Mouse (Mus musculus) spleen, adult 18-20 months (tissue): ENCODE measurements at regions not wholly inside any gene's neighbourhood (a gene's known extent, or its start where the extent isn't known, plus 50 kb on each side); places are given as distances from the start of the nearest gene placed in this dataset.
A peak's percentile ranks its signal among the peaks of the same experiment; 100 is the strongest.

Experiments
- DNase-seq, 2 experiments: peaks; one replicate each; pipeline ENCODE4 v3.0.0; 2022; ENCODE audit warnings: mixed read lengths in 2 of 2

DNA sequence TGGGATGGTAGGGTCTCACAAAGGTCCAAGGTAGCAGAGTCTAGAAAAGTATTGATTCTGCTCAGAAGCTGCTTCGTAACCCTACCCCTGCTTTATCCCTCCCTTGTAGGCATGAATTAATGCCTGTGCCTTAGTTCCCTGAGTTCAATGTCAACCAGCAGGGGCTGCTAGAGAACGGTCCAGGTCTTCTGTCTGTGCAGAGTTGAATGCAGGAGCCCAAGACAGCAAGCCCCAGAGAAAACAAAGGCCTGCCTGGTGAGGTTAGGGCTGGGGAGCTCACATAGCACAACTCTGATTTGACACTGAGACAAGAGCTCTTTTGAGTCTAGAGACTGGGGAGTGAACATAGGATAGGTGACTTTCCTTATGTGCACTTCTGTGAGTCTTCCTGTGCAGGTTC is 56.6 kb downstream of the Olig3 start:
- peak in 1 of 2 experiments; percentile 10 for DNase-seq

DNA sequence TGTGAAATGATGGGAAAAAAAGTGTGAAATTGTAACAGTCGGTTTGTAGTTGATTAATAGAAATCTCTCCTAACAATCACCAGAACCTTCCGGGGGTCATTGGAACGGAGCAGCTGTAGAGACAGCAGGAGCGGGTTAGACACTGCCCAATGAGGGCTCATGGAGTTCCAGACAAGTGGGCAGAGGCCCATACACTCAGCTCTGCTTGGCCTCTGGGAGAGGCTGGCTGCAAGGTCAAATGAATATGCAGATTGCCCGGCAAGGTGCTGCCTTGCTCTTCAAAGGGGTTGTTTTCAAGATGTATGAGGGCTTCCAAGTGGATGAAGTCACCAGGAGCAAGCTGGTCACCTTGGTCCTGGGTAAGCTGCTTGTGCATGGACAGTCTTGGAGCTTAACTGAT is 57.6 kb downstream of the Olig3 start:
- DNase-seq, result no peak

DNA sequence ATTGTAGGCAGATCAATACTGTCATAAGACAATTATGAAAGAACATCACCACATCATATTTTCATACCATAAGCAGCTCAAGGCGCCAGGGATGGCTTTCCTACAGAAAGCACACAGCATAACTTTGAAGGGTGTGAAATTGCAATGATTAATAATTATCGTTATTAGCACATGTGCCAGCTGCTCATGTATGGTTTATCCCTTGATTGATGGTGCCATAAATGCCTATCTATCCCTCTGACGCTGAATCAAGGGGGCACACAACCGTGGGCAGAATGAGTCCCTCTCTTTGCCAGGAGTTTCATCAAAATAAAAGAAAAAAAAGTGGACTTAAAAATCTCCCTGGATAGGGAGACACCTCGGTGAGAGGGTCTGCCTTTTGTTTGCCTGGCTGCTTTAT is 58.5 kb downstream of the Olig3 start:
- no peak for DNase-seq

DNA sequence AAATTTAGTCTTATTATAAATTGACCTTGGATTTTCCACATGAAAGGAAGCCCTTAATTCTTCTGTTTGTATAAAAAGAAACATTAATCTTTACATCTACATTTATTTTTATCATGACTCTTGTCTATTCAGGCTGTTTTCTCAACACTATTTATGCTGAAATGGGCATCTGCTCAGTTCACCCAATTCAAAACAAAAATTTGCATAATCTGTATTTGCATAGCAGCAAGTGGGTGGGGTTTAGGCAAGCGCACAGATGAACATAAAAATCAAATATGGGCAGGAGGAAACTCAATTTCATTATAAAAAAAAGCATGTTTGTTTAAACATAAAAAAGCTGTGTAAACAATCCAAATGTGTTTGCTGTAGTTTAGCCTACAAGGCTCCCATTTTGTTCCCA is 67.7 kb downstream of the Olig3 start:
- DNase-seq, result no peak

DNA sequence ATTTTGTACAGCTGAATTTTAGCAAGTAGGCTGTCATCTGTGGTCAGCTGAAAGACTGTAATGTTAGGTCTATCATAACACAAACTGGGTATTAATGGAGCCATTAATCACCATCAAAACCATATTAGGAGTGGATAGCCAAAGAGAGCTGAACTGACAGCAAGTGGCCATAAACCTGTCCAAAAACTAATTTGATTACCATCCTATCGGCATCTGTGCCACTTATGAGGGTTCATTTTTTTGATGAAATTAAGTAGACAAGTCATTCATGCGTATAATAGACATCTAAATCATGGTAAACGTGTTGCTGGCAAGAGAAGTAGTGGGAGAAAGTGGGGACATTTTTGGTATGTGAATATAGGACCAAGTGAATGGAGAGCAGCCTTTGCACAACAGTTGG is 68.6 kb downstream of the Olig3 start:
- DNase-seq, result no peak

DNA sequence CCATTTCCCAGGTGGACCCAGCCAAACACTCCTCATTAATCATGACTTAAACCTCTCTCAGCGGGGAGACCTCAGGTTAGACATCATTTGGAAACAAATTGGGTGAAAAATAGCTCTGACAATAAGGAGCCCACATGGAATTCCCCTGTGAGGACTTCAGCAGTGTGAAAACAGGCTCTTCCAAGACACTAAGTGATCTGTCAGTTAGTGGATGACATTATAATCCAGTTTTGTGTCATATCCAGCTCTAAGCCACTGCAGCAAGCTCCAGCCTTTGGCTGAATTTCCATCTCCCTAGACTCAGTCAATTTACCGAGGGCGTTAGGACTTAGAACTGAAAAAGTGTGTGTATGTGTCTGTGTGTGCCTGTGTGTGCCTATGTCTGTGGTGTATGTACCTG is 70.5 kb downstream of the Olig3 start:
- DNase-seq, result no peak

DNA sequence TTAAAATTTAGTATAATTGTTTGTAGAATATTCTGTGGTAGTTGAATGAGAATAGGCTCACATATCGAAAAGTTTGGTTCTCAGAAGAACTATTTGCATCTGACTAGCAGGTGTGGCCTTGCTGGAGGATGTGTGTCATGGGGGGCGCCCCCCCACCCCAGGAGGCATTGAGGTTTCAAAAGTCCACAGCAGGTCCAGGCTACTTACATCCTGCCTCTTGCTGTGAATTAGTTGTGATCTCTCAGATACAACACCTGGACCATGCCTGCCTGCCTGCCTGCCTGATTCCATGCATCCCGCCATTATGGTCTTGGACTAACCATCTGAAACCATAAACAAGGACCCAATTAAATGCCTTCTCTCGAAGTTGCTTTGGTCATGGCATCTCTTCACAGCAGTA is 76.2 kb downstream of the Olig3 start:
- DNase-seq, result no peak

DNA sequence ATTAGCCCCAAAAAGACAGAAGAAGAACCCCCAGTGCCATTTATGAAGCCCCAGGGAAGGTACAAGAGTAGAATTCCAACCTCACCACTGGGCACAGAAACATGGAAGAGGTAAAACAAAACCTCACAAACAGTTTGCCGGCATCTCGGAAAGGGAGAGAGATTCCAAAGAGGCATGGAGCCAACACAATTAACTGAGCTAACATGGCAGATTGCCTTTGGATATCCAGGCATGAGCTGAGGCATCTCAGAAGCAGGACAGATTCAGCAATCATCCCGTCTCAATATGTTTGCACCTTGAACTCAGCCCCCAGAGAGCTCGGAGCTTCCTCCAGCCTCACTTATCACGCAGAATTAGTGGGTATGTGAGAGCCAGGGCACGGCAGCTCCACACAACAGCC is 78.3 kb downstream of the Olig3 start:
- DNase-seq, result no peak

DNA sequence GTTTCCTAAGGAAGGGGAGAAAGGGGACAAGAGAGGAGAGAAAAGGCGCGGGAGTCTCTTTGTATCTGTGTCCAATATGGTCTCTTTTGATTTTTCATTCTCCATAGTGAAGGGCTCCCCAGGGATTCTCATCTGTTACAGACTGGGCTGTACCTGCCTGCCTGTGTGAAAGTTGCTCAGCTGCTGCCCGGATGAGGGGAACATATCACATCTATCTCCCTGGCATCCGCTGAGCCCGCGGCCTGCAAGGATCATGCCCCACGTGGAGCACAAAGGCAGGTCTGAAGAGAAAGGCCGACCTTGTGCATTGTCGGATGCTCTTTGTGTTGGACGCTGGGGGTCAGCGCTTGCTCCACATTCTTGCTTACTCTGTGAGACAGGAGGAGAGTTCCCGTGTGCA is 85.5 kb downstream of the Olig3 start:
- DNase-seq, result no peak

DNA sequence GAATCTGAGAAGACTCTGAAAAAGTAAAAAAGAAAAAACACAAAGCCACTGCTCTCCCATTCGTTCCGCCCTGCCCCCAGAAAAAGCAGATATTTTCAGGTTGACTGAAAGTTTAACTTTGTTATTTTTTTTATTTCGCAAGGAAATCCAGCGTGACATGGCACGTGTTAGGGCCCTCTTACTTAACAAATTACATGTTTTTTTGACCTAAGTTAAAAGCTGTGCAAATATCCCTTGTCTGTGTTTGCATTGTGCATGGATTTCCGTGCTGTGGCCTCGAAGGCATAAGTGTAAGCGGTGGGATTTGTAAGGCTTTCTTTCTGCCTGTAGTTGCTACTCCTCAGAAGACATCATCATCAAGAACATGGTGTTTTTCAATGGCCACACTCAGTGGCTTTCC is 87.2 kb downstream of the Olig3 start:
- DNase-seq, result no peak

DNA sequence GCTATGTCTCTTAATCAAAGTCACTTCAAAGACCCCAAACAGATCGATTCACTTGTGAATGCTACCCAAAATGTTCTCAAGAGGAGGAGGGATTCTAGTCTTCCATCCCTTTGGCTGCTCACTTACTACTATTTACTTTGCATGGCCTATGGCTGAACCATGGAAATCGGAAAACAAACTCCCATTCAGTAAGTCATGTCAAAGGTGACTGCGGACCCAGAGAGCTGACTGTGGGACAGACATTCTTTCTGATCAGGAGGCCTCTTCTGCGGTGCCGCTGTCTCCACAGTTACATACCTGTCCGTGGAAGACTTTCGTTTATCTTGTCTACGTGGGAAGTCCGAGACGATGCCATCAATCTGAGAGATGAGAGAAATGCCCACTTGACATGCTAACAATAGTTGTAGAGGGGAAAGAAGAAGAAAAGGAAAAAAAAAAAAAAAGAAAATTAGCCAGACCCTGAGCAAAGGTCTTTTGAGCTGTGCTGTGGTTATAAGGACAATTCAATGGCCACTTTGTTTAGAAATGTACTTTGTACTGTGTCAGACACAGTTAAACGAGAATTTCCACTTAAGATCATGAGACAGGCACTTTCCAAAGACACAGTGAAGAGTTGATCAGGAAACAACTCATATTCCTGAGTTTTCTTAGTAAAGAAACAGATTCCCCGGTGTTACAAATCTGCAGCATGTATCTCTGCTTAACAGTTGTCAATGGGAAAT is 92.7 kb downstream of the Olig3 start:
- no peak for DNase-seq

DNA sequence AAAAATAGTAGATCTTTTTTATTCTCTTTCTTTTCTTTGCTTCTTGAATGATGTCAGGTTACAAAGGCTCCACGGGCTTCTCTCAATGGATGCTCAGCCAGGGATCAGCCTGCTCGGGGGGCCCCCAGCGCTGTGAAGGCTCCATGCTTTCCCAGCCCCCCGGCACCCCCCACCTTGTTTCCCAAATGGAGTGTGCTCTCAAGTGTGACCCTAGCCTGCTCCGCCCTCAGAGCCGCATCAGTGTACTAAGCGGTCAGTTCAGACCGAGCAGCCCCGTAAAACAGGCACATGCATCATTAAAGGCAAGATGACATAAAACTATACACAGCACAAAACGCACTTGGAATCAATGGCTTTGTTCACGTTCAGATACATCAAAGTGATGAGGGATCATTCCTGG is 102.7 kb downstream of the Olig3 start:
- DNase-seq, result no peak

DNA sequence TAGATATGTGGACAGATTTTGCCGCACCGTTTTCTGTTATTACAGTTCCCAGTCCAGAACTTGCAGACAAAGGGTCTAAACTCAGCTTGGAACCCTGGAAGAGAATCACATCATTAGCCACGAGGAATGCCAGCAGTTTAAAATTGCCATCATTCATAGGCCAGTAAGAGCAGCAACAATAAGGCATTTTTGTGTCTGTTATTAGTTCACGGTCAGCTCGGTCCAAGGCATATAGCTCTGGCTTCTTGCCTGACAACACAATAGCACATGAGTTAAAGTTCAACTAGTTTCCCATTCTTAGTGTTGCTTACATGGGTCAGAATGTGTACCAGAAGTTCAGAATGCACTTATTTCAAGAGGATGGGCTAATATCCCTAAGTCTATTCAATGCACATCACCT is 103.4 kb downstream of the Olig3 start:
- no peak for DNase-seq

DNA sequence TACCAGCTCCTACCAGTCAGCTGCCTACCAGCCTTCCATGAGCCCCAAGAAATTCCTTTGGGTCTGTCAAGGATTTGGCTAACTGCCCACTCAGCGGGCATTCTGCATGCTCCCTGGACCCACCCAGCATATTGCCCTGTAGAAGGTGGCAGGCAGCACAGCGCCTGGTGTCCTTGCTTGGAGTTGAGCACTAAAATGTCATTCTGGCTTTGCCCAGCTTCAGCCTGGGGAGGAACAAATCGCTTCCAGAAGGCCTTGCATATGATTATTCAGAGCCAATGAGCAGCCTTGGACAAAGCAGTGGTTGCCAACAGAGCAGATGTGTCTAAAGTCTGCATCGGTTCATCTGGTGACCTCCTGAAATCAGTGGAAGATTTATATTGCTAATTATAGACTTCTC is 103.8 kb downstream of the Olig3 start:
- no peak for DNase-seq

DNA sequence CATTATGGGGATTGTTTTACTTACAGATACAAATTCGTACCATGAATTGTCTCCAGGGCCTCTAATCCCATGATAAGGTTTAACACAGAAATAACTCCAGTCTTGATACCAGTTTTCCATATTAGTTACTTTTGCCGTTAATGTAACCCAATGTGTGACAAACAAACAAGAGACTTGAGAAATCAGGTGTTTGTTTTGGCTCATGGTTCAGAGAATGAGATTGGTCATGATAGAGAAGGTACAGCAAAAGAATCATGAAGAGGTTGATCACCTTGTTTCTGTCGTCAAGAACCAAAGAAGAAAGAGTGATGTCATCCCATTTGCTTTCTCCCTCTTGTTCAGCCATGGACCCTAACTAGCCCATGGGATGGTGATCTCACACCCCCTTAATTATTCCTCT is 107.5 kb downstream of the Olig3 start:
- no peak for DNase-seq

DNA sequence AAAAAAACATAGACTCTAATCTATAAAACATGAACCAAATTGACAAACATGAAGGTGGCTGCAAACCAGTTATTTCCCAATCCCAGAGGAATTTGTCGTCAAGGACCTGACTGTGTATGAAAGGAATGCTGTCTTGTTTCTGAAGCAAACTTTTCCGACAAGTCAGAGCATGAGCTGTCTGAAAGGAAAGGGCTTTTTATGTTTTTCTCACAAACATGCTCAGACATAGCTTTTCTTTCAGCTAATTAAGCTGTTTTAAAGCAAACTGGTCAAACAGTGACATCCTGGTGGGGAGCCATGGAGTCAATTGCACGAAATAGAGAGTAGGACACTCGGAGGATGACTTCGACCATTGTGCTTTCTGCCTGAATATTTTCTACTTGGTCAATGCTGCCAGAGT is 108.2 kb downstream of the Olig3 start:
- no peak for DNase-seq

DNA sequence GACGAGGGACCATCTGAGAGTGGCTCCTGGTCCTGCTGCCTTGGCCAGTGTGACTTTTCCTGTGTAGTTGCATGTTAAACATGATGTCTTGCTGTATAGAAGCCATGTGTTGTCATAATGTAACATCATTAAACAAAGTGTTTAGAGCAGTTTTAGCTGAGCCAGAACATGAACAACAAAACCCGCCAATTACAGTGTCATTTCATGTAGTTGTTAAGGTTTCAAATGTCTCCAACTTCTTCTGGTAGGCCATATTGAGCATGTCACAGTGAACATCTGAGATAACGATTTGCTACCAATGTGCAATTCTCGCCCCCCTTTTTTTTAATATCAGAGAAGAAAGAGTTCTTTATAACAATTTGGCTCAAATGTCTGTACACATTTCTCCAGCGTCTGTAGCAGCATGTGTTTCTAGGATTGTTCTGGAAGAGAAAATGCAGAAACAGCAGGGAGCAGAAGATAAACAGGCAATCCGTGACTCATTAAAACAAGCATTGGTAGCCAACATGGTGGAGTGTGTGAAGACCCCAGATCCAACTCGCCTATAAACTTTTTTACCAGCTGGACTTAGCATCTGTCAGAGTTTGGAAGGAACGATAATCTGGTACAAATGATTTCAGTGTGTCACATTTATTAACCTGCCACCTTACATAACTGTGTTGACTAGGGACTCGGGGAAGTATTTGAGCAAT is 115.2 kb downstream of the Olig3 start:
- DNase-seq, result no peak

DNA sequence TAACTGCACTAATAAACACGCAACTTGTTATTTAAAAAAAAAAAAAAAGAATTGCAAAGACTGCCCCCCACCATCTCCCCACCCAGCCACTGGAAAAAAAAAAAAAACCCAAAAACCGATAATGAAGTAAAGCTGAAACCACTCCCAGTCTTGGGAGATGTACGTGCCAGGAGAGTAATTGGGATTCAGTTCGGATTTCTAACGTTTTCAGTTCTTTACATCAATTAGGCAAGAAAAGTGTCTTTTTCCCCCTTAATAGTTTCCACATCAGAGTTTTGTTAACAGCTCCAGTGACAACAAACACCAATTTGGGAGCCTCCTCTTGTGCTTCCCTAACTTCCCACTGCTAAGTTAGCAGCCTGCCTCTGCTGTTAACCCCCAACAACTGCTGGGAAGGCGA is 115.7 kb downstream of the Olig3 start:
- no peak for DNase-seq

DNA sequence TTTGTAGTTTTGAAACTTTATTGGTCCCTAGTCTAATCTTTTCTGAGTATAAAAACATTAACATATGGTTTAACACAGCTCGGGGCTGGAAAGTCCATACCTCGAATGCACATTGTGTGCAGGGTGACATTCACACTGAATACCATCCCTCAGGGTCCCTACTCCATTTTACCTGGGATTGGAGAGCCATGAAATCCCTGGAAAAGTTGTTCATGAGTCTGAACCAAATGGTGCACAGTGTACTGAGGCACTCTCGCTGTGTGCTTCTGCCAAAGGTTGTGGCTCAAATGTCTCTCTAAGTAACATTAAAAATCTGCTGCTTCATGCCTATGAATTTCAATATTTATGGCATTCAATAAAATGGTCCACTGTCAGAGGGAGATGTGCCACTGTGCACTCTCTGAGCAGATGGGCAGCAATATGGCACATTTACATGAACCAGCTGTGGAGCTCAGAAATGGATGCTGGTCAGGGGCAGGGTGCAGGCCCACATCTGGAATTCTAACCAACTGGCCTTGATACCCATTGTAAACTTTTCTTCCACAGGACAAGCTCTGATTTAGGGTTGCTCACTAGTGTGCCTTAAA is 116.7 kb downstream of the Olig3 start:
- no peak for DNase-seq

DNA sequence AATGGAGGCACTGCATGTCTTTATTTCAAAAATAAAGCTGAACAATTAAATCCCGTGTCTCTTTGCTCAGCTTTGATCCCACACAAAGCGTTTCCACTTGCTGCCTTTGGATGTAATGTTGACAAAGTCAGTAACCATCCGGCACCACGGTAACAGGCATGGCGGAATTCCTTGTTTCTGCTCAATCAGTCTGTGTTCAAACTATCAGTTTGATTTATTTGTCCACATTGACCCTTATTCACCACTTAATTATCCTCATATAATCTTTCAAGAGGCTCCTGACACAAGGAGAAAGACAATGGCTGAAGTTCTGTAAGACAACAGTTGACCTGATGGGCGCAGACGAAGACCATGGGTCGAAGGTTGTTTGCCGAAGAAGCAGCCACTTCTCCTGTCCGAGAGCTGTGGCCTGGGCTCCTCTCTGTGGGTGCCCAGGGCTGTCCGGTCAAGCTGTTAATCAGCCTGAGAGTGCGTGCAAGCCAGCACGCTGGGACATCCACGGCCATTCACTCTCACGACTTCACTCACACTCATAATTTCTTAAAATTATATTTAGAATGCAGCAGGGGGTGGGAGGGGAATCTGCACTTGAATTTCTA is 106.1 kb upstream of the Ifngr1 start:
- no peak for DNase-seq

DNA sequence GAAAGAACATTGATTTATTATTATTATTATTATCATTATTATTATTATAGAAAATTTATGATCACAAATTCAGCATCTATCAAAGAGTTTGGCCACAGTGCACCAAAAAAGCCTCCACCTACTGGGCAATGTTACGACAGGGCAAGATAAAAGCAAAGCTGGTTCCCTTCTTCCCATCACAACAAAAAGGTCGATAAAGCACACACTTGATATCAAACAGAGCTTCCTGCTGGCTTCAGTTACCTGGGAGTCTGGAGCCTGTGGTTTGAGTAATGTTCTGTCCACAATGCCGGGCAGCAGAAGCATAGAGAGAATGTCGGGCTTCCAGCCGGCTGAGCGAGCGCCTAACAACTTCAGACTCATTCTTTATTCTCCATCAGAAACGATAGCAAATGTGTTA is 101.2 kb upstream of the Ifngr1 start:
- DNase-seq, result no peak

DNA sequence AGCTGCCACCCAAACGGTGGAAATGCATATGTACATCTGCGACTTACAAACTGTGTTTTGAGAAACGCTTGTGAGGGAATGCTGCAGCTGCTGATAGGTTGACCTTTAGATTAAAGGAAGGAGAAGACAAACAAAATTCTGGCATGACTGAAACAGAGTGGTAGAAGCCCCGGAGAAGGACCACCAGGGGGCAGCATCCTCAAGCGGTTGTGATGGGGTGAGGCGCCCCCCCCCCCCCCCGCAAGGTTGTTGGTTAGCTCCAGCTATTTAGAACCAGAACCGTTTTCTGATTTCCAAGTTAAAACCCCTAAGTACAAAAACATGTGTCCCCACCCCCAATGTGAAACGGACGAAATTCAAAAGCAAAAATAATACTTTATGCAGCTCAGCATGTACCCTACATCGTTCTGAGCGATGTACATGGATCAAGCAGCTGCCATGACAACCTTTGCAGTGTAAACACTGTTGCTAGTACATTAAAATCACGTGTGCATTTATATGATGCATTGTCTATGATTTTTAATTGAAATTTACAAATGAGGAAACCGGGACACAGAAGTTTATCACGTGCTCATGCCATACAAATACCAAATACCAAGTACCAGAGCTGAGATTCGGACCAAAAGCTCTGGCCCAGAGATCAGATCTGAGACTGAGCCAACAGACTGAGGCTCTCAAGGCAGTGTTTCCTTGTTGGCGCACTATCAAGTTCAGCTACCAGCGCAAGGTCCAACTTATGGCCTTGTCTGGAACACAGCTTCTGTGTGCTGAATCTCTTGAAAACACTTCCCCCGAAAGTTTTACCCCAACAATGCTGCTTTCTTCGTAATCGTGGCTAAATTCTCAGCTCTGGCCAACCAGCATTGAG is 100.0 kb upstream of the Ifngr1 start:
- DNase-seq, result peak; percentile 47 to 83

DNA sequence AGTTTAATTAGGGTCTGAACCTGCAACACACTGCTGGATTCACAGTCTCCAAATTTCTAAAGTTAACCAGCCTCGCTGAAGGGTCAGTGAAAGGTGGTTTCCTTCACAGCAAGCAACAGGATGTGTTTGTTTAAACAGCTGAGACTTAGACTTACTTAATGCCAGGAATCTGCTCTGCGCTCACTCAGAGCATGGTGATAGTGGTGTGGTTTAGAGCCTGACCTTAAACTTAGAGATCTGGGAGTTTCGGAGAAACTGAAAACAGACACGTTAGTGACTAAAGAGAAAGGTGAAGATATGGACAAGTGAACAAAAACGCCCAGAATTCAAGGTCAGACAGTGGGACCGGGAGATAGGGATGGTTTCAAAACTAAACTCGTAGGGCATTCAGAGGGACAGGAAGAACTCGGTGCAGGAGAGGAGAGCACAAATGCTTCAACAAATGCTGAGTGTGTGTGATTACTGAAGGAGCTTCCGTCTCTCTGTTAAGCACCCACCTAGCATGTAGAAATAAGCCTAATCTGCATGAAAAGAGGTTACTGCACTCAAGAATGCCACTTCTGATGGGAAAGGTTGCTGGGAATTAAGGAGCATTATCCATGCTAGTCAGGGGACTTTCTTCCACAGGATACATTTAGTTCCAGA is 97.2 kb upstream of the Ifngr1 start:
- no peak for DNase-seq
